ENCODE assay signal across 10 mouse cellular contexts in genomic region chr13:23696061-23696474, GRCm38 (mm10). TPM values are rescaled to one million over a fixed set of nuclear protein-coding genes. Genes with fewer than 3 reads are reported as not detected.
A peak's percentile ranks its signal among the peaks of the same experiment; 100 is the strongest.
DNase-seq lines count a peak whose midpoint lies in the region; ATAC-seq and TF ChIP-seq lines count a peak whose summit lies in the region.
"Had no signal": no experiment of that assay in that cellular context is flagged by ENCODE, and none has a peak within 500 bp of the region (broad histone marks: within the 10 kb centered on the region; RNA-seq: fewer than 3 reads in every experiment).

No protein-coding gene starts in this region.

- in situ Hi-C loops in ES-E14 (cut with MboI; ENCODE audit: low sequenced_read_pairs in 2 of 2, unreplicated experiment in 2 of 2) = loop anchor here in 1 of 2 experiments (25.0 kb wide), 1 partner anchor 1659 kb away; the partner anchor contains the start of genes Hist1h2ag, Hist1h2ah, Hist1h2bj and Hist1h2bk

- WGBS in kidney, embryonic 15.5 days = 57% methylated on average over 15 of the region's 15 CpGs
- 56% methylated on average over 15 of the region's 15 CpGs for WGBS in kidney, embryonic 14.5 days
- WGBS in limb, embryonic 15.5 days = 54% methylated on average over 15 of the region's 15 CpGs

- H3K4me2 ChIP-seq in kidney, embryonic 15.5 days = peak overlapping the region; percentile 20; the same call in 1 of the 2 replicates
- no peak overlapping the region for H3K4me2 ChIP-seq in kidney, embryonic 14.5 days (replicated peaks; ENCODE audit: low read depth, low read length)
- H3K4me2 ChIP-seq in limb, embryonic 15.5 days = peak overlapping the region; percentile 17; the same call in 1 of the 2 replicates

- H3K4me1 ChIP-seq in kidney, embryonic 15.5 days = peaks cover 19% of the 10 kb centered on the region
- H3K4me1 ChIP-seq in kidney, embryonic 14.5 days (ENCODE audit: control insufficient read depth, insufficient read depth, low read length) = 0 out of 2 replicates have a peak, but pooled peaks cover 6% of the 10 kb centered on the region
- H3K4me1 ChIP-seq in ES-E14 (ENCODE audit: control insufficient read depth in 2 of 2, insufficient read depth in 2 of 2, low read length in 2 of 2, poor library complexity in 1 of 2) = peaks cover 0 to 6% of the 10 kb centered on the region in 2 experiments; a peak in 1 of 4 replicates
- peaks cover 20% of the 10 kb centered on the region for H3K4me1 ChIP-seq in limb, embryonic 15.5 days

- H3K4me3 ChIP-seq in kidney, embryonic 15.5 days (replicated peaks) = no peak overlapping the region
- no peak overlapping the region for H3K4me3 ChIP-seq in kidney, embryonic 14.5 days (ENCODE audit: low read length)
- 0 out of 4 replicates have a peak overlapping the region, but pooled peaks of 1 of the 2 experiments have one; percentile 4 for H3K4me3 ChIP-seq in ES-E14 (ENCODE audit: insufficient read depth in 1 of 2, low read depth in 1 of 2, low read length in 2 of 2, poor library complexity in 1 of 2, severe bottlenecking in 1 of 2)
- H3K4me3 ChIP-seq in limb, embryonic 15.5 days = no peak overlapping the region

- H3K27ac ChIP-seq in kidney, embryonic 15.5 days = 0 out of 2 replicates have a peak overlapping the region, but pooled peaks have one; percentile 13
- no peak overlapping the region for H3K27ac ChIP-seq in kidney, embryonic 14.5 days (ENCODE audit: low read depth, low read length)
- no peak overlapping the region for H3K27ac ChIP-seq in ES-E14 (ENCODE audit: insufficient read depth, low read depth, low read length, poor library complexity, severe bottlenecking)
- H3K27ac ChIP-seq in limb, embryonic 15.5 days = no peak overlapping the region

- H3K9ac ChIP-seq in kidney, embryonic 15.5 days = no peak overlapping the region
- no peak overlapping the region for H3K9ac ChIP-seq in kidney, embryonic 14.5 days (ENCODE audit: low read depth, low read length)
- H3K9ac ChIP-seq in ES-E14 (ENCODE audit: insufficient read depth, low read depth, low read length, poor library complexity, severe bottlenecking) = peak overlapping the region; percentile 18; the same call in 1 of the 2 replicates
- no peak overlapping the region for H3K9ac ChIP-seq in limb, embryonic 15.5 days

- H3K36me3 ChIP-seq in kidney, embryonic 15.5 days = no peaks in the 10 kb centered on the region
- no peaks in the 10 kb centered on the region for H3K36me3 ChIP-seq in kidney, embryonic 14.5 days (ENCODE audit: control insufficient read depth, insufficient read depth, low read length)
- no peaks in the 10 kb centered on the region for H3K36me3 ChIP-seq in ES-E14 (ENCODE audit: control insufficient read depth, insufficient read depth, low read length, poor library complexity, severe bottlenecking)
- no peaks in the 10 kb centered on the region for H3K36me3 ChIP-seq in limb, embryonic 15.5 days

- no peaks in the 10 kb centered on the region for H3K27me3 ChIP-seq in kidney, embryonic 15.5 days
- H3K27me3 ChIP-seq in kidney, embryonic 14.5 days (ENCODE audit: control insufficient read depth, insufficient read depth, low read length) = no peaks in the 10 kb centered on the region
- no peaks in the 10 kb centered on the region for H3K27me3 ChIP-seq in limb, embryonic 15.5 days

- ATAC-seq in kidney, embryonic 15.5 days (replicated peaks; ENCODE audit: low FRiP score) = no peak
- no peak for ATAC-seq in kidney, embryonic 14.5 days (ENCODE audit: low FRiP score, low TSS enrichment)
- ATAC-seq in limb, embryonic 15.5 days (ENCODE audit: insufficient number of reproducible peaks, low FRiP score, low TSS enrichment, low read depth) = no peak

- H3K9me3 ChIP-seq in kidney, embryonic 15.5 days (replicated peaks) = no peaks in the 10 kb centered on the region
- no peaks in the 10 kb centered on the region for H3K9me3 ChIP-seq in kidney, embryonic 14.5 days (ENCODE audit: control insufficient read depth, low read length)
- no peaks in the 10 kb centered on the region; the same call in 1 of the 2 replicates for H3K9me3 ChIP-seq in ES-E14 (ENCODE audit: control insufficient read depth, insufficient read depth, low read depth, low read length)
- H3K9me3 ChIP-seq in limb, embryonic 15.5 days = no peaks in the 10 kb centered on the region

- DNase-seq in adrenal gland, adult 2 months = peak; percentile 34
- DNase-seq in adrenal gland, postnatal 4 days (ENCODE audit: low spot score in 2 of 2) = no peak
- DNase-seq in ES-E14 (ENCODE audit: low read depth, low spot score) = no peak
- no peak for DNase-seq in urinary bladder, postnatal 25 days (ENCODE audit: low spot score)
- no peak for DNase-seq in left cerebral cortex, adult 9 months (ENCODE audit: low spot score in 2 of 2)
- DNase-seq: adrenal gland, adult 8-10 months had no signal

TF ChIP-seq in ES-E14, 5 proteins besides CTCF, POLR2A, EP300 and RAD21:
- no peak for TF ChIP-seq ZNF384 (IDR thresholded peaks at IDR 0.05; ENCODE audit: low read depth, low read length)
- no peak for TF ChIP-seq MAFK (IDR thresholded peaks at IDR 0.05; ENCODE audit: insufficient read depth, low read depth, low read length)
- no peak for TF ChIP-seq HCFC1 (IDR thresholded peaks at IDR 0.05; ENCODE audit: borderline replicate concordance, insufficient read depth, low read length)
- no peak for TF ChIP-seq CHD2 (IDR thresholded peaks at IDR 0.05; ENCODE audit: low read depth, low read length)
- TF ChIP-seq ZC3H11A (IDR thresholded peaks at IDR 0.05; ENCODE audit: borderline replicate concordance, low read depth, low read length) = no peak

RNA-seq across cellular contexts. Expression of gene Hist1h1t, which starts 0.5 kb away (rescaled TPM):
- total RNA-seq in adrenal gland, adult 2 months (2021) = not detected
- not detected in 2 replicates for polyA plus RNA-seq in adrenal gland, adult 2 months (2012; rRNA removed)
- total RNA-seq in adrenal gland, postnatal 4 days (2021) = 1 to 10 TPM; 1.8 to 2.2 TPM
- polyA plus RNA-seq in kidney, embryonic 15.5 days (2015; fragmentation: Nextera tagmentation; extraction: Ambion mirVana) = 0.31 TPM in 1 of 2 replicates, not detected in the other
- not detected in 2 replicates for polyA plus RNA-seq in kidney, embryonic 14.5 days (2014; fragmentation: Nextera tagmentation; extraction: Ambion mirVana)
- total RNA-seq in ES-E14 (2012; rRNA removed) = 7.7 and 13.3 TPM in 2 replicates
- polyA plus RNA-seq in limb, embryonic 15.5 days (2015; fragmentation: Nextera tagmentation; extraction: Ambion mirVana) = 0.20 TPM in 1 of 2 replicates, not detected in the other
- polyA plus RNA-seq: intestine, embryonic 14.5 days had no signal

RNA-seq across cellular contexts. Expression of gene Hist1h4c, which starts 2.2 kb away (rescaled TPM):
- 10 to 100 TPM; 70.2 to 84.7 TPM for total RNA-seq in adrenal gland, adult 2 months (2021)
- 1.7 and 2.8 TPM in 2 replicates for polyA plus RNA-seq in adrenal gland, adult 2 months (2012; rRNA removed)
- 100 to 1,000 TPM; 220 to 275 TPM for total RNA-seq in adrenal gland, postnatal 4 days (2021)
- 7.5 and 8.5 TPM in 2 replicates for polyA plus RNA-seq in kidney, embryonic 15.5 days (2015; fragmentation: Nextera tagmentation; extraction: Ambion mirVana)
- 9.0 and 15.0 TPM in 2 replicates for polyA plus RNA-seq in kidney, embryonic 14.5 days (2014; fragmentation: Nextera tagmentation; extraction: Ambion mirVana)
- 326 and 496 TPM in 2 replicates for total RNA-seq in ES-E14 (2012; rRNA removed)
- polyA plus RNA-seq in limb, embryonic 15.5 days (2015; fragmentation: Nextera tagmentation; extraction: Ambion mirVana) = 3.2 and 4.0 TPM in 2 replicates

RNA-seq across cellular contexts. Expression of gene Hist1h2bc, which starts 12.1 kb away (rescaled TPM):
- 100 to 1,000 TPM; 143 to 210 TPM for total RNA-seq in adrenal gland, adult 2 months (2021)
- polyA plus RNA-seq in adrenal gland, adult 2 months (2012; rRNA removed) = 308 and 343 TPM in 2 replicates
- 10 to 100 TPM; 92.5 to 95.2 TPM for total RNA-seq in adrenal gland, postnatal 4 days (2021)
- polyA plus RNA-seq in kidney, embryonic 15.5 days (2015; fragmentation: Nextera tagmentation; extraction: Ambion mirVana) = 65.3 and 71.8 TPM in 2 replicates
- 54.0 and 60.2 TPM in 2 replicates for polyA plus RNA-seq in kidney, embryonic 14.5 days (2014; fragmentation: Nextera tagmentation; extraction: Ambion mirVana)
- total RNA-seq in ES-E14 (2012; rRNA removed) = 355 and 545 TPM in 2 replicates
- 47.2 and 57.0 TPM in 2 replicates for polyA plus RNA-seq in limb, embryonic 15.5 days (2015; fragmentation: Nextera tagmentation; extraction: Ambion mirVana)

RNA-seq across cellular contexts. Expression of gene Hist1h2ac, which starts 12.3 kb away (rescaled TPM):
- total RNA-seq in adrenal gland, adult 2 months (2021) = 1 to 10 TPM; 2.0 to 2.5 TPM
- polyA plus RNA-seq in adrenal gland, adult 2 months (2012; rRNA removed) = 0.34 and 0.87 TPM in 2 replicates
- total RNA-seq in adrenal gland, postnatal 4 days (2021) = 10 to 100 TPM; 13.0 to 15.5 TPM
- polyA plus RNA-seq in kidney, embryonic 15.5 days (2015; fragmentation: Nextera tagmentation; extraction: Ambion mirVana) = 1.3 and 1.5 TPM in 2 replicates
- polyA plus RNA-seq in kidney, embryonic 14.5 days (2014; fragmentation: Nextera tagmentation; extraction: Ambion mirVana) = 1.3 and 1.9 TPM in 2 replicates
- total RNA-seq in ES-E14 (2012; rRNA removed) = 112 and 141 TPM in 2 replicates
- 0.76 and 0.78 TPM in 2 replicates for polyA plus RNA-seq in limb, embryonic 15.5 days (2015; fragmentation: Nextera tagmentation; extraction: Ambion mirVana)

RNA-seq across cellular contexts. Expression of gene Hfe, which starts 14.6 kb away (rescaled TPM):
- 10 to 100 TPM; 22.3 to 33.0 TPM for total RNA-seq in adrenal gland, adult 2 months (2021)
- 27.9 and 30.3 TPM in 2 replicates for polyA plus RNA-seq in adrenal gland, adult 2 months (2012; rRNA removed)
- total RNA-seq in adrenal gland, postnatal 4 days (2021) = 10 to 100 TPM; 24.4 to 26.7 TPM
- 6.4 and 7.7 TPM in 2 replicates for polyA plus RNA-seq in kidney, embryonic 15.5 days (2015; fragmentation: Nextera tagmentation; extraction: Ambion mirVana)
- polyA plus RNA-seq in kidney, embryonic 14.5 days (2014; fragmentation: Nextera tagmentation; extraction: Ambion mirVana) = 6.0 and 7.6 TPM in 2 replicates
- 1.1 and 1.5 TPM in 2 replicates for total RNA-seq in ES-E14 (2012; rRNA removed)
- polyA plus RNA-seq in limb, embryonic 15.5 days (2015; fragmentation: Nextera tagmentation; extraction: Ambion mirVana) = 7.3 and 10.3 TPM in 2 replicates
